Mouse (Mus musculus): ENCODE results near the gene Rnpepl1. TPM values are rescaled to one million over a fixed set of nuclear protein-coding genes. Genes with fewer than 3 reads are reported as not detected.

The Rnpepl1 gene
- total and polyA plus RNA-seq, 2 experiments from 2014 or later = 31.3 to 58.2 TPM

DNA sequence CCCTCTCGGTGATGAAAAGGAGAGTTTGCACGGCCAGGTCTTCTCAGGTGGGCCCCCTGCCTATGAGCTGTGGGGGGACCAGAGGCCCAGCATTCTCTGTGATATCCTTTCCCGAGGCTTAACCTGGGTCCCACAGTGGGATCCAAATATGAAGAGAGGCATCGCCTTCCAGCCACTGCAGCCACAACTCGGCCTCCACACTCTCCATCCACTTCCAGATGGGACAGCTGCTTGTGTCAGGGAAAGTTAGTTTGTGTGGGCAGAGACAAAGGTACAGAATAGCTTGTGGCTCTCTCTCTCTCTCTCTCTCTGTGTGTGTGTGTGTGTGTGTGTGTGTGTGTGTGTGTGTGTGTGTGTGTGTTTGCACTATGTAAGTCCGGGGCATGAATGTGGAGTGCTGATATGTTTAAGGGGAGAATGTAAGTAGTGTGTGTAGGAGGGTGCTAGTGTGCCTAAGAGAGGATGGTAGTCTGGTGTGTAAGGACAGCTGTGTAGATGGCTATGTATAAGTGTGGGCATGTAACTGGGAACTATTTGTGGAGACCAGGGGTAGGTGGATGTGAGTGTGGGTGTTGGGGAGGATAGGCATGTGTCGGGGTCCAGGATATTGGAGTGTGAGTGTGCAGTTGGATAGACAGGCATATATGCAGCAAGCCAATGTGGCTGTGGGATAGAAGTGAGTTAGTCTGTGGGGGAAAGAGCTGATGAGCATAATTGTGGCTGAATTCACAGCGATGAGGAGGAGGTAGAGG, 35.0 kb upstream of the Rnpepl1 start:
- H3K9me3 ChIP-seq (ENCODE audit: low read length) = no peaks in the 10 kb centered on the region
- peaks cover 6% of the 10 kb centered on the region; the same call in 1 of the 2 replicates for H3K4me1 ChIP-seq (ENCODE audit: insufficient read depth, low read length)
- no peak overlapping the region for H3K4me3 ChIP-seq (ENCODE audit: low read length)
- DNase-seq (ENCODE audit: low spot score) = no peak
- no peak for ATAC-seq
- H3K36me3 ChIP-seq (ENCODE audit: insufficient read depth, low read length) = no peaks in the 10 kb centered on the region
- no peak overlapping the region for H3K9ac ChIP-seq (replicated peaks; ENCODE audit: low read length)
- WGBS = 82% methylated on average over 8 of the region's 8 CpGs
- H3K27ac ChIP-seq = no peak overlapping the region
- H3K4me2 ChIP-seq (ENCODE audit: low read depth, low read length) = no peak overlapping the region
- H3K27me3 ChIP-seq (ENCODE audit: insufficient read depth, low read length) = no peaks in the 10 kb centered on the region
- no peak for TF ChIP-seq CTCF (IDR thresholded peaks at IDR 0.05; ENCODE audit: low read depth)

DNA sequence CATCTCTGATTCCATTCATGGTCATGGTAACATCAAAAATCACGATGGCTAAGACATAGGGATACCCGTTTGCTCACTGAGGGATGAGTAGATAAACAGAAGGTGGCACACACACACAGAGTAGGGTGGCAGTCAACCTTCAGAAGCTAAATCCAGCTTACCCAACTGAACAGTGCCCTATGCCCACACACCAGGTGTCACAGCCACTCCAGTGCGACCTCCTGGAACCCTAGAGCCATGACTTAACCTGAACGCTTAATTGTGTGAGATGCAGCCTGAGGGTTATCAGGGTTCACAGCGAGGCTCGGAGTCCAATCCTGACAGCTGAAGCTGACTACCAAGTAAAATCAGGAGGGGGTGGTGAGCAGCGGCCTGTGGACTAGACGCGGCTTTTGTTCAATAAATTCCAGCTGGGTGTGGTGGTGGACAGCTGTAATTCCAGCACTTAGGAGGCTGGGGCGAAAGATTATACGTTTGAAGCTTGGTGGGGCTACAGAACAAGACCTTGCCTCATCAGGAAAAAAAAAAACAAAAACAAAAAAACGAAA, 33.1 kb upstream of the Rnpepl1 start:
- no peak overlapping the region for H3K27ac ChIP-seq
- DNase-seq (ENCODE audit: low spot score) (no peak), ATAC-seq (no peak)
- H3K4me3 ChIP-seq (ENCODE audit: low read length) = no peak overlapping the region
- no peaks in the 10 kb centered on the region for H3K36me3 ChIP-seq (ENCODE audit: insufficient read depth, low read length)
- H3K4me2 ChIP-seq (ENCODE audit: low read depth, low read length) = no peak overlapping the region
- H3K9me3 ChIP-seq (ENCODE audit: low read length) = no peaks in the 10 kb centered on the region
- no peaks in the 10 kb centered on the region for H3K27me3 ChIP-seq (ENCODE audit: insufficient read depth, low read length)
- no peak overlapping the region for H3K9ac ChIP-seq (replicated peaks; ENCODE audit: low read length)
- H3K4me1 ChIP-seq (ENCODE audit: insufficient read depth, low read length) = peaks cover 6% of the 10 kb centered on the region; the same call in 1 of the 2 replicates
- 65% methylated on average over 12 of the region's 12 CpGs for WGBS
- TF ChIP-seq CTCF (IDR thresholded peaks at IDR 0.05; ENCODE audit: low read depth) = no peak

DNA sequence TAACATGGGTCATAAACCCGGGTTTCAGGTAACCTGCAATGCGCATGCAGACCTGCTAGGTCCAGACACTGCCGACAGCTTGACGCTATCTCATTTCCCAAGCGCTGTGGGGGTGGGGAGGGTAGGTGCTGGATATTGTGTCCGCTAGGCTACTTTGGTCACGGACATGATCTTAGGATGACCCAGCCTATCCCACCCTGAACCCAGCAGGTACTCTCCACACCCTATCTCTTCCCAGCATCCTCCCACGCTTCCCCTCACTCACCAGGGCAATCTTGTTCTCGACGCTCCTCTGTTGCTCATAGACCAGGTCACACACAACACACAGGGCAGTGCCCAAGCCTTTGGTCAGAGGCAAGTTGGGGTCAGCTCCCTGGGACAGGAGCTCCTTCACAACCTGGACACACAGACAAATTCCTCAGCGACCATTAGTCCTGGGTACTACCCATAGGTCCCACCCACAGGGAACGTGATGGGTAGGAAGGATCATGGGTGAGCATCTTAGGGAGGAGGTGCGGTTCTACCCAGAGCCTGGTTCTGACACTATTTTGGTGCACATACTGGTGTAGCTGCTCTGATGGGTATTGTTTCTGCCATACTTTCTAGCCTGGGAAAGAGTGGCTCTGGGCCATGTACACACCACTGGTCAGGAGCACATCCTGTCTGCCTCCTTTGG, 32.4 kb upstream of the Rnpepl1 start:
- H3K4me2 ChIP-seq (ENCODE audit: low read depth, low read length) = no peak overlapping the region
- no peak overlapping the region for H3K9ac ChIP-seq (replicated peaks; ENCODE audit: low read length)
- no peaks in the 10 kb centered on the region for H3K27me3 ChIP-seq (ENCODE audit: insufficient read depth, low read length)
- H3K36me3 ChIP-seq (ENCODE audit: insufficient read depth, low read length) = no peaks in the 10 kb centered on the region
- DNase-seq (ENCODE audit: low spot score) = no peak
- no peak overlapping the region for H3K27ac ChIP-seq
- 89% methylated on average over 13 of the region's 13 CpGs for WGBS
- ATAC-seq = no peak
- no peaks in the 10 kb centered on the region for H3K9me3 ChIP-seq (ENCODE audit: low read length)
- H3K4me3 ChIP-seq (ENCODE audit: low read length) = no peak overlapping the region
- peaks cover 6% of the 10 kb centered on the region; the same call in 1 of the 2 replicates for H3K4me1 ChIP-seq (ENCODE audit: insufficient read depth, low read length)
- TF ChIP-seq CTCF (IDR thresholded peaks at IDR 0.05; ENCODE audit: low read depth) = no peak

DNA sequence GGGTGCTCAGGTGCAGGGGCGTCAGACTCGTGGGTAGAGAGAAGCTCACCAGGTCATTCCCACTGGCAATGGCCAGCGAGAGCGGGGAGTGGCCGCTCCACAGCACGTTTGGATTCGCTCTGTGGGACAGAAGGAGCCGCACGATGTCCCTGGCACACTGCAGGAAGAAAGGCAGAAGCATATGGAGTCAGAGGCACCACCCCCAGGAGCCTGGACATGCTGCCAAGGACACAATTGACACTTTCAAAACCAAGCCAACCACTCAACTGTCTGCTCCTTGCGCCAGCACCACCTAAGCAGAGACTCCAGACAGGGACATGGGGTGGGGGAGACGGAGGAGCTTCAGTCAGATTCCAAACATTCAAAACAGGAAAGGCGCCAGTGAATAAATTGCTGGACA, 31.3 kb upstream of the Rnpepl1 start:
- Histone ChIP-seq H3K9me3 (ENCODE audit: low read length) (no peaks in the 10 kb centered on the region), H3K36me3 (ENCODE audit: insufficient read depth, low read length) (no peaks in the 10 kb centered on the region), H3K27ac (no peak overlapping the region), H3K27me3 (ENCODE audit: insufficient read depth, low read length) (no peaks in the 10 kb centered on the region), H3K4me2 (ENCODE audit: low read depth, low read length) (no peak overlapping the region), H3K4me3 (ENCODE audit: low read length) (no peak overlapping the region), H3K4me1 (ENCODE audit: insufficient read depth, low read length) (peaks cover 6% of the 10 kb centered on the region; the same call in 1 of the 2 replicates), H3K9ac (replicated peaks; ENCODE audit: low read length) (no peak overlapping the region)
- ATAC-seq (peak; percentile 36), DNase-seq (ENCODE audit: low spot score) (peak; percentile 57)
- WGBS = 58% methylated on average over 12 of the region's 12 CpGs
- no peak for TF ChIP-seq CTCF (IDR thresholded peaks at IDR 0.05; ENCODE audit: low read depth)

DNA sequence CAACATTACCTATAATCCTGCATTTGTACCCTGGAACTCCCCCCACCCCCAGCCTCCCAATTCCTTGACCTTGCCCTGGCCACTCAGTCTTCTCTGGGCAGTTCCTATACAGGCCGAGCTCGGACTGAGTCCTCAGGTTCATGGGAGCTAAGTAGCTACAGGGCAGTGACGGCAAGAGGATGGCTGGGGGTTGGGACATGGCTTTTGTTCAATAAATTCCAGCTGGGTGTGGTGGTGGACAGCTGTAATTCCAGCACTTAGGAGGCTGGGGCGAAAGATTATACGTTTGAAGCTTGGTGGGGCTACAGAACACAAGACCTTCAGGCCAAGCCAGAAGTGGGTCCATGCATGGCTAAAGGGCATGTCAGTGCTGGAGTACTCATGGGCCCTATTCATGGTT, 30.5 kb upstream of the Rnpepl1 start:
- no peak for TF ChIP-seq CTCF (IDR thresholded peaks at IDR 0.05; ENCODE audit: low read depth)
- no peaks in the 10 kb centered on the region for H3K36me3 ChIP-seq (ENCODE audit: insufficient read depth, low read length)
- DNase-seq (ENCODE audit: low spot score) (no peak), ATAC-seq (no peak)
- H3K4me2 ChIP-seq (ENCODE audit: low read depth, low read length) = no peak overlapping the region
- H3K9ac ChIP-seq (replicated peaks; ENCODE audit: low read length) = no peak overlapping the region
- peaks cover 6% of the 10 kb centered on the region; the same call in 1 of the 2 replicates for H3K4me1 ChIP-seq (ENCODE audit: insufficient read depth, low read length)
- no peaks in the 10 kb centered on the region for H3K9me3 ChIP-seq (ENCODE audit: low read length)
- H3K27me3 ChIP-seq (ENCODE audit: insufficient read depth, low read length) = no peaks in the 10 kb centered on the region
- 79% methylated on average over 5 of the region's 5 CpGs for WGBS
- no peak overlapping the region for H3K4me3 ChIP-seq (ENCODE audit: low read length)
- H3K27ac ChIP-seq = no peak overlapping the region

DNA sequence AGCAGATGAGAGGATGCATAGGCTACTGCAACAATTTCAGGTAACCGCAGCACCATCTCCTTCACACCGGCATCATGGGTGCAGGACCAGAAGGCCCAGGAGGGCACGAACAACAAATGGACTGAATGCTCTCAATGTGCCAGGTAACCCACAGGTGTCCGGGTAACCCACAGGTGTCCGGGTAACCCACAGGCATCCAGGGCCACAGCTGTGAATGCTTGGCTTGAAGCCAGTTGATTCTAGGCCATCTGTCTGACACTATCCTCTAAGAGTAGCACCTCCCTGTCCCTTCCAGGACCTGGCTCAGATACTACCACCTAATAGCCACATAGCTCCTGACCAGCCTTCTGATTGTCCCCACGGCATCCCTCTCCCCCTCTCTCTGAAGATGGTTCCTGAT, 28.6 kb upstream of the Rnpepl1 start:
- no peak overlapping the region for H3K4me2 ChIP-seq (ENCODE audit: low read depth, low read length)
- no peak overlapping the region for H3K27ac ChIP-seq
- no peak for ATAC-seq
- H3K27me3 ChIP-seq (ENCODE audit: insufficient read depth, low read length) = no peaks in the 10 kb centered on the region
- H3K36me3 ChIP-seq (ENCODE audit: insufficient read depth, low read length) = no peaks in the 10 kb centered on the region
- no peak overlapping the region for H3K4me3 ChIP-seq (ENCODE audit: low read length)
- DNase-seq (ENCODE audit: low spot score) = no peak
- H3K9ac ChIP-seq (replicated peaks; ENCODE audit: low read length) = no peak overlapping the region
- peaks cover 6% of the 10 kb centered on the region; the same call in 1 of the 2 replicates for H3K4me1 ChIP-seq (ENCODE audit: insufficient read depth, low read length)
- WGBS = 75% methylated on average over 6 of the region's 6 CpGs
- H3K9me3 ChIP-seq (ENCODE audit: low read length) = no peaks in the 10 kb centered on the region
- TF ChIP-seq CTCF (IDR thresholded peaks at IDR 0.05; ENCODE audit: low read depth) = no peak
